Mouse (Mus musculus) bone marrow, adult 2 months (tissue): ENCODE results near the gene Nacc1. TPM values are rescaled to one million over a fixed set of nuclear protein-coding genes. Genes with fewer than 3 reads are reported as not detected.

Source experiments
- H3K27ac ChIP-seq: fragments of 200-500 bp; 2 replicates; pipeline ENCODE4 v1.5.1; 2012; ENCODE audit warnings: low read depth, mild to moderate bottlenecking, control low read depth, inconsistent platforms, low read length; ENCODE audit not compliant: control insufficient read depth, poor library complexity, insufficient read depth
- H3K4me1 ChIP-seq: fragments of 200-500 bp; 2 replicates; pipeline ENCODE4 v1.6.1; 2011; ENCODE audit warnings: low read length; ENCODE audit not compliant: control insufficient read depth, insufficient read depth
- H3K4me3 ChIP-seq: fragments of 200-500 bp; replicated peaks from 2 replicates; pipeline ENCODE3; 2011; ENCODE audit warnings: mild to moderate bottlenecking, low read depth, low read length, control low read depth; ENCODE audit not compliant: control insufficient read depth
- CTCF ChIP-seq: fragments of 200-500 bp; IDR thresholded peaks from 2 replicates; pipeline ENCODE4 v1.5.1; 2011; ENCODE audit warnings: low read length, control low read depth; ENCODE audit not compliant: control insufficient read depth, insufficient read depth
- POLR2A ChIP-seq: fragments of 200-500 bp; IDR thresholded peaks from 2 replicates; pipeline ENCODE4 v1.6.1; 2011; ENCODE audit warnings: low read depth, mild to moderate bottlenecking, control low read depth, low read length, borderline replicate concordance; ENCODE audit not compliant: control insufficient read depth
- WGBS: fragments of 180-500 bp; shearing (Covaris S2); methylation state at CpG from one replicate; pipeline ENCODE4 v1.1.7; 2018; 5-methylcytosine and 5-hydroxymethylcytosine counted together
- polyA plus RNA-seq: library from polyadenylated mRNA; stranded (reverse); fragments of >200 nt; gene quantifications from 2 replicates; pipeline ENCODE4 v1.2.4, GENCODE M21; 2011; ENCODE audit warnings: low replicate concordance; ENCODE audit not compliant: missing spikeins, insufficient read depth, insufficient read length

The Nacc1 gene
- polyA plus RNA-seq, 1 experiment: 26.2 TPM

DNA sequence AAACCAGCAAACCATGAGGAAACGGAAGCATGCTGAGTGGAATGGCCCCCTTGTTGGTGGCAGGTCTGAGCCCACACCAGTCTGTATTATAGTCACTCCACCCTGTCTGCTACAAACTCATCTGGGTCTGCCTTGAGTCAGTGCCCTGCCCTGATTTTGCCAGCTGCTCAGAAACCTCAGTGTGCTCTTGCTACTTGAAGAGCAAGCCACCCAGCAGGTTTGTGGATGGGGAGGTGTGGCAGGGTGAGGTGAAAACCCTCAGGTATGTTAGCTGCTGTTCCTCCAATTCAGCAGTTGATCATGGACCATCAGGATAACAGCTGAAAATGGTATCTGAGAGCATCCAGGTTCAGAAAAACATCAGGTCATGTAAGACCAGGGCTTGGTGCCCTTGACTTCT lies 19.6 kb downstream of the Nacc1 start:
- WGBS: 84% methylated on average over 1 of the region's 1 CpGs
- Histone ChIP-seq H3K4me3 (no peak overlapping the region), H3K27ac (no peak overlapping the region), H3K4me1 (peaks cover 2% of the 10 kb centered on the region; the same call in 1 of the 2 replicates)
- TF ChIP-seq CTCF (no peak), POLR2A (no peak)

- Histone ChIP-seq H3K27ac (peak overlapping the region; percentile 91), H3K4me3 (peak overlapping the region; percentile 80), H3K4me1 (peaks cover 2% of the 10 kb centered on the region; the same call in 1 of the 2 replicates)
- 1% methylated on average over 14 of the region's 14 CpGs for WGBS
- TF ChIP-seq CTCF: no peak
- no peak for TF ChIP-seq POLR2A
These were observed 22.2 kb downstream of the Nacc1 start for GRCm38 (mm10) chr8:84665385-84665893.

DNA sequence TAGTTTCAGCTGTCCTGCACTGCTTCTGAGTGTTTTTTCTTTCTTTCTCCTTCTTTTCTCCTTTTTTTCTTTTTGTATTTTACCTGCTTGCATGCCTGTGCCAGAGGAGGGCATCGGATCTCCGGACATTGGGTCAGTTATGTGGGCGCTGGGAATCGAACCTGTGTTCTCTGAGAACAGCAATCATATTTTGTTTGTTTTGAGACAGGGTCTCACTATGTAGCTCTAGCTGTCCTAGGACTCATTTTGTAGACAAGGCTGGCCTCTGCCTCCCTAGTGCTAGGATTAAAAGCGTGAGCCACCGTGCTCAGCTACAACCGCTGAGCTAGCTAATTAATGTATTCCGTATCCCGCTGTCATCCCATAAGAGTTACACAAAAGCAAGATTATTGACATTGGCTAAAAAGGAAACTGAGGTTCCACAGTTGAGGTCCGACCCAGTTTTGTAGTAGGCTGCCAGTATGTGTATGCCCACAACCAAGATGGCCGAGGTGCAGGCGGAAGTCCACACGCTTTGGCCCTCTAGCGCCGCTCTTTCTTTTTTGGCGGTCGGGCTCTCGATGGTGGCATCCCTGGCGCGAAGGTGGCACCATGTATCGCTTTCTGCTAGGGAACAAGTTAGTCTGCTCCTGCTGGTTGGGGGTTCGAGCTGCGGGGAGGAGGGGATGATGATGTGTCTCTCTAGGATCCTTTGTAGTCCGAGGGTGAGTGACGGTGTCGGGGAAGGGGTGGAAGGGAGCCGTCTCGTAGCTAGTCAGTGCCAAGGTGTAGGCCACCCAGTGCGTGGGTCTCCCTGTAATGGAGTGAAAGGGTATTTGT lies 22.9 kb downstream of the Nacc1 start:
- WGBS: under 1% methylated on average over 29 of the region's 29 CpGs

GRCm38 (mm10) chr8:84663483-84664327 lies 24.0 kb downstream of the Nacc1 start:
- H3K27ac ChIP-seq: peak overlapping the region; percentile 91
- TF ChIP-seq CTCF: no peak
- peak; percentile 65; the same call in 1 of the 2 replicates for TF ChIP-seq POLR2A
- H3K4me1 ChIP-seq: peaks cover 5% of the 10 kb centered on the region
- 2% methylated on average over 43 of the region's 43 CpGs for WGBS
- H3K4me3 ChIP-seq: peak overlapping the region; percentile 80

More for the DNA sequence above, 22.9 kb downstream of the Nacc1 start:
- peak overlapping the region; percentile 91 for H3K27ac ChIP-seq
- H3K4me3 ChIP-seq: peak overlapping the region; percentile 80
- TF ChIP-seq CTCF: peak; percentile 58; the same call in 1 of the 2 replicates
- TF ChIP-seq POLR2A: peak; percentile 72; the same call in 1 of the 2 replicates
- peaks cover 4% of the 10 kb centered on the region for H3K4me1 ChIP-seq

GRCm38 (mm10) chr8:84662581-84663065 lies 25.0 kb downstream of the Nacc1 start, which contains the start of gene Ier2:
TSS of gene Ier2 (minus strand) at chr8:84662852.
- TF ChIP-seq CTCF (0 out of 2 replicates have a peak, but pooled peaks have one; percentile 11), POLR2A (peak; percentile 98)
- WGBS: under 1% methylated on average over 27 of the region's 27 CpGs
- peak within 1 kb of the TSS; percentile 91 for H3K27ac ChIP-seq
- H3K4me1 ChIP-seq: peaks cover 5% of the 10 kb centered on the region
- peak within 1 kb of the TSS; percentile 78 for H3K4me3 ChIP-seq

DNA sequence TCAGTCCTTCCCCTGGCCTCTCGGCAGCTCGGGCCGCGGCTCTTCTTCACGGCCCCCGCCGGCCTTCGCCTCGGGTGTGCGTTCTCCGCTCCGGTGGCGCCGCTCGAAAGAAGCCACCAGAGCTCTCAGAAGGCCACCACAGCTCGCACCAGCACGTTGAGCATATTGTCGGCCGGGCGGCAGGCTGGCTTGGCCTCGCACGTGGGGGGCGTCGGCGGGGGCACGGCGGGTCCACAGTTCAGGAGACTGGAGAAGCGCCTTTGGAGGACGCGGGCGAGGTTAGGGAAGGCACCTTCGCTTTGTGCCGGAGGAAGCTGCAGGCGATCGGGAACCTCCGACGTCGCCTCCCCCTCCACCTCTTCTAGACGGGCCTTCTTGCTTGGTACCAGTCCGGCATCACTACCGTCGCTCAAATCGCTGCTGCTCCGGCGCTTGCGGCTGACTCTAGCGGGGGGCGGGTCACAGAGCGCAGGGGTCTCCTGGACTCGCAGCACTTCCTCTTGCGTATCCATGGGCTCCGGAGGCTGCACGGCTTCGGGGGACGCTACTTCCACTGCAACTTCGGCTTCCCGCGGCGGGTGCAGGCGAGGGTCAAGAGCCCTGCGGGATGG lies 25.6 kb downstream of the Nacc1 start:
- TF ChIP-seq CTCF: no peak
- TF ChIP-seq POLR2A: no peak
- WGBS: under 1% methylated on average over 61 of the region's 61 CpGs

DNA sequence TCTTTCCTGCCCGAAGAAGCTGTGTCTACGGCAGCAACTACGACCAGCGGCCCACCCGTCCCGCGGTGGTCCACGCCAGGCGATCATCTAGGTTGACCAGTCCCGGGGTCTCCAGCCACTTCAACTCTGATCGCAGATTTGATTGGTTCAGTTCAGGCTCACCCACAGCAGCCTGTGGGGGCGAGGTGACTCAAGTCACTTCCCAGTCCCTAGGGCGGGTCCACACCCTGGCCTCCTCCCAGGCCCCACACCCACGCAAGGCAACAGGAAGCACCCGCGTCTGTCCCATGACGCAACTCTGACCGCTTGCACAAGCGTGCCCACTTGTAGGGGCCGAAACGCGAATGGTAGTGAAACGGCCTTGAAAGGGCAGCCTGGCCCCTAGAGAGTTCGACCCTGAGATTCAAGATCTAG lies 26.2 kb downstream of the Nacc1 start:
- Histone ChIP-seq H3K4me3 (peak overlapping the region; percentile 78), H3K4me1 (peaks cover 6% of the 10 kb centered on the region), H3K27ac (peak overlapping the region; percentile 91)
- WGBS: under 1% methylated on average over 24 of the region's 24 CpGs
- peak; percentile 75 for TF ChIP-seq POLR2A
- TF ChIP-seq CTCF: peak; percentile 16; the same call in 1 of the 2 replicates

More for the DNA sequence above, 25.6 kb downstream of the Nacc1 start:
- peaks cover 5% of the 10 kb centered on the region for H3K4me1 ChIP-seq
- H3K4me3 ChIP-seq: peak overlapping the region; percentile 78
- H3K27ac ChIP-seq: peak overlapping the region; percentile 91
